Mouse (Mus musculus) midbrain, postnatal 0 days (tissue): ENCODE measurements around the gene Tasp1. TPM values are rescaled to one million over a fixed set of nuclear protein-coding genes. Genes with fewer than 3 reads are reported as not detected.
"Not testable (repeated sequence)": the region's sequence is repeated elsewhere in the genome, so short reads cannot be mapped to it uniquely, and the experiment has no call there.

ENCODE experiments used
- ATAC-seq: fragments of 200-750 bp; cut with Nextera tagmentation; 2 replicates; pipeline ENCODE4 v1.8.0; 2017; ENCODE audit warnings: moderate number of reproducible peaks, mild to moderate bottlenecking, moderate TSS enrichment, moderate library complexity; ENCODE audit not compliant: low FRiP score
- DNase-seq: peaks from one replicate; pipeline ENCODE4 v3.0.0-alpha.2; 2015; ENCODE audit warnings: low spot score
- H3K27ac ChIP-seq: fragments of 300-500 bp; sonication (generic); 2 replicates; pipeline ENCODE4 v1.5.1; 2014; ENCODE audit warnings: low read depth, mild to moderate bottlenecking, low read length, mixed read lengths
- H3K27me3 ChIP-seq: fragments of 300-500 bp; sonication (generic); 2 replicates; pipeline ENCODE4 v1.6.1; 2014; ENCODE audit warnings: low read length, control low read depth, mixed read lengths; ENCODE audit not compliant: insufficient read depth
- H3K36me3 ChIP-seq: fragments of 300-500 bp; sonication (generic); 2 replicates; pipeline ENCODE4 v1.6.1; 2014; ENCODE audit warnings: low read length, control low read depth, mixed read lengths; ENCODE audit not compliant: insufficient read depth
- H3K4me1 ChIP-seq: fragments of 300-500 bp; sonication (generic); 2 replicates; pipeline ENCODE4 v1.6.1; 2014; ENCODE audit warnings: mild to moderate bottlenecking, control low read depth, antibody characterized with exemption, low read length, mixed read lengths; ENCODE audit not compliant: insufficient read depth
- H3K4me2 ChIP-seq: fragments of 300-500 bp; sonication (generic); 2 replicates; pipeline ENCODE4 v1.6.1; 2014; ENCODE audit warnings: low read depth, mild to moderate bottlenecking, low read length, mixed read lengths; ENCODE audit not compliant: poor library complexity, severe bottlenecking
- H3K4me3 ChIP-seq: fragments of 300-500 bp; sonication (generic); 2 replicates; pipeline ENCODE4 v1.5.1; 2014; ENCODE audit warnings: low read depth, mild to moderate bottlenecking, low read length, moderate library complexity
- H3K9ac ChIP-seq: fragments of 300-500 bp; sonication (generic); replicated peaks from 2 replicates; pipeline ENCODE4 v1.6.1; 2014; ENCODE audit warnings: mild to moderate bottlenecking, low read length, moderate library complexity, mixed read lengths; ENCODE audit not compliant: poor library complexity, severe bottlenecking
- H3K9me3 ChIP-seq: fragments of 300-500 bp; sonication (generic); 2 replicates; pipeline ENCODE4 v1.6.1; 2016; ENCODE audit warnings: low read length, control low read depth
- CTCF ChIP-seq: IDR thresholded peaks from 2 replicates; pipeline ENCODE4 v1.5.1; 2016; ENCODE audit warnings: antibody characterized with exemption, mild to moderate bottlenecking
- WGBS: fragments of 180-500 bp; shearing (Covaris S2); extraction: QIAGEN DNeasy Blood & Tissue Kit; methylation state at CpG from one replicate; pipeline ENCODE4 v1.1.7; 2014; 5-methylcytosine and 5-hydroxymethylcytosine counted together
- polyA plus RNA-seq: library from polyadenylated mRNA; unstranded; fragments of >200 nt; fragmentation: Nextera tagmentation; extraction: Ambion mirVana; gene quantifications from 2 replicates; pipeline ENCODE4 v1.2.1, GENCODE M21; 2015
- total RNA-seq: library from RNA; depleted of rRNA; stranded (reverse); fragments of >200 nt; gene quantifications from 2 replicates; pipeline ENCODE4 v1.2.3, GENCODE M21; 2014

Gene Tasp1
- total and polyA plus RNA-seq, 2 experiments from 2014 or later: 15.2 to 23.1 TPM

- no peaks in the 10 kb centered on the region for H3K27me3 ChIP-seq
- H3K27ac ChIP-seq: no peak overlapping the region
- WGBS: 93% methylated on average over 11 of the region's 11 CpGs
- H3K4me3 ChIP-seq: no peak overlapping the region
- no peaks in the 10 kb centered on the region for H3K4me1 ChIP-seq
- H3K4me2 ChIP-seq: no peak overlapping the region
- DNase-seq: no peak
- H3K9me3 ChIP-seq: no peaks in the 10 kb centered on the region
- no peak for TF ChIP-seq CTCF
- H3K9ac ChIP-seq: no peak overlapping the region
- H3K36me3 ChIP-seq: no peaks in the 10 kb centered on the region
- no peak for ATAC-seq
These were observed 14.4 kb upstream of the Tasp1 start for GRCm38 (mm10) chr2:140080747-140081577.

- not testable (repeated sequence) for H3K4me1 ChIP-seq, DNase-seq, H3K9ac ChIP-seq, H3K4me3 ChIP-seq, H3K4me2 ChIP-seq, H3K27me3 ChIP-seq, H3K9me3 ChIP-seq, H3K36me3 ChIP-seq, H3K27ac ChIP-seq, ATAC-seq
These were observed 12.7 kb upstream of the Tasp1 start for GRCm38 (mm10) chr2:140079284-140079683.

GRCm38 (mm10) chr2:140078600-140079280 is 12.1 kb upstream of the Tasp1 start:
- Histone ChIP-seq H3K36me3 (no peaks in the 10 kb centered on the region), H3K4me1 (no peaks in the 10 kb centered on the region), H3K27me3 (no peaks in the 10 kb centered on the region), H3K9ac (no peak overlapping the region), H3K4me2 (no peak overlapping the region), H3K9me3 (no peaks in the 10 kb centered on the region), H3K4me3 (no peak overlapping the region), H3K27ac (no peak overlapping the region)
- ATAC-seq (no peak), DNase-seq (no peak)
- WGBS: 44% methylated on average over 6 of the region's 6 CpGs
- no peak for TF ChIP-seq CTCF

- ATAC-seq (no peak), DNase-seq (no peak)
- Histone ChIP-seq H3K27ac (no peak overlapping the region), H3K4me3 (no peak overlapping the region), H3K36me3 (no peaks in the 10 kb centered on the region), H3K27me3 (no peaks in the 10 kb centered on the region), H3K9ac (no peak overlapping the region), H3K4me2 (no peak overlapping the region), H3K9me3 (no peaks in the 10 kb centered on the region), H3K4me1 (no peaks in the 10 kb centered on the region)
- 14% methylated on average over 1 of the region's 1 CpGs for WGBS
- no peak for TF ChIP-seq CTCF
These were observed 10.9 kb upstream of the Tasp1 start for GRCm38 (mm10) chr2:140077476-140077875.

GRCm38 (mm10) chr2:140075150-140075549 is 8.5 kb upstream of the Tasp1 start:
- no peak overlapping the region for H3K4me2 ChIP-seq
- H3K4me1 ChIP-seq: no peaks in the 10 kb centered on the region
- H3K9ac ChIP-seq: no peak overlapping the region
- no peak overlapping the region for H3K27ac ChIP-seq
- no peaks in the 10 kb centered on the region for H3K36me3 ChIP-seq
- H3K4me3 ChIP-seq: no peak overlapping the region
- no peaks in the 10 kb centered on the region for H3K27me3 ChIP-seq
- DNase-seq (no peak), ATAC-seq (no peak)
- no peaks in the 10 kb centered on the region for H3K9me3 ChIP-seq
- TF ChIP-seq CTCF: no peak
- 85% methylated on average over 3 of the region's 3 CpGs for WGBS

GRCm38 (mm10) chr2:140067516-140067915 is 911 bp upstream of the Tasp1 start:
- no peaks in the 10 kb centered on the region for H3K9me3 ChIP-seq
- DNase-seq (no peak), ATAC-seq (no peak)
- H3K9ac ChIP-seq: no peak overlapping the region
- H3K4me3 ChIP-seq: peak overlapping the region; percentile 92
- TF ChIP-seq CTCF: no peak
- no peaks in the 10 kb centered on the region for H3K27me3 ChIP-seq
- peak overlapping the region; percentile 74 for H3K4me2 ChIP-seq
- H3K4me1 ChIP-seq: no peaks in the 10 kb centered on the region
- WGBS: 55% methylated on average over 4 of the region's 4 CpGs
- no peaks in the 10 kb centered on the region for H3K36me3 ChIP-seq
- H3K27ac ChIP-seq: no peak overlapping the region
